Mouse (Mus musculus) forebrain, postnatal 0 days (tissue): Measurements from ENCODE around the gene Cox6a1. TPM values are rescaled to one million over a fixed set of nuclear protein-coding genes. Genes with fewer than 3 reads are reported as not detected.

ENCODE experiments used
- ATAC-seq: fragments of 200-750 bp; cut with Nextera tagmentation; 2 replicates; pipeline ENCODE4 v1.8.0; 2017; ENCODE audit warnings: mild to moderate bottlenecking, moderate library complexity
- DNase-seq: peaks from one replicate; pipeline ENCODE4 v3.0.0-alpha.2; 2015
- H3K27ac ChIP-seq: fragments of 300-500 bp; sonication (generic); 2 replicates; pipeline ENCODE4 v1.5.1; 2014; ENCODE audit warnings: low read depth, mild to moderate bottlenecking, antibody characterized with exemption, low read length, moderate library complexity, mixed read lengths
- H3K27me3 ChIP-seq: fragments of 300-500 bp; sonication (generic); 2 replicates; pipeline ENCODE4 v1.6.1; 2014; ENCODE audit warnings: mild to moderate bottlenecking, low read length, mixed read lengths; ENCODE audit not compliant: insufficient read depth
- H3K36me3 ChIP-seq: fragments of 300-500 bp; sonication (generic); 2 replicates; pipeline ENCODE4 v1.6.1; 2014; ENCODE audit warnings: mild to moderate bottlenecking, moderate library complexity; ENCODE audit not compliant: insufficient read depth
- H3K4me1 ChIP-seq: fragments of 300-500 bp; sonication (generic); 2 replicates; pipeline ENCODE4 v1.6.1; 2014; ENCODE audit warnings: antibody characterized with exemption; ENCODE audit not compliant: insufficient read depth
- H3K4me2 ChIP-seq: fragments of 300-500 bp; sonication (generic); 2 replicates; pipeline ENCODE4 v1.6.1; 2014; ENCODE audit warnings: low read depth, mild to moderate bottlenecking, moderate library complexity
- H3K4me3 ChIP-seq: fragments of 300-500 bp; sonication (generic); 2 replicates; pipeline ENCODE4 v1.5.1; 2014; ENCODE audit warnings: low read depth, low read length, mixed read lengths
- H3K9ac ChIP-seq: fragments of 300-500 bp; sonication (generic); 2 replicates; pipeline ENCODE4 v1.6.1; 2014; ENCODE audit warnings: mild to moderate bottlenecking
- H3K9me3 ChIP-seq: fragments of 300-500 bp; sonication (generic); 2 replicates; pipeline ENCODE4 v1.6.1; 2016; ENCODE audit warnings: low read length
- CTCF ChIP-seq: sonication (generic); IDR thresholded peaks from 2 replicates; pipeline ENCODE4 v1.5.1; 2016; ENCODE audit warnings: antibody characterized with exemption, control low read depth, low read depth
- WGBS: fragments of 180-500 bp; shearing (Covaris S2); extraction: QIAGEN DNeasy Blood & Tissue Kit; methylation state at CpG from one replicate; pipeline ENCODE4 v1.1.7; 2014; 5-methylcytosine and 5-hydroxymethylcytosine counted together
- polyA plus RNA-seq: library from polyadenylated mRNA; unstranded; fragments of >200 nt; fragmentation: Nextera tagmentation; extraction: Ambion mirVana; gene quantifications from 2 replicates; pipeline ENCODE4 v1.2.1, GENCODE M21; 2015
- total RNA-seq: library from RNA; depleted of rRNA; stranded (reverse); fragments of >200 nt; gene quantifications from 2 replicates; pipeline ENCODE4 v1.2.3, GENCODE M21; 2014

Gene Cox6a1
- total and polyA plus RNA-seq, 2 experiments from 2014 or later, result 628 to 1,510 TPM

DNA sequence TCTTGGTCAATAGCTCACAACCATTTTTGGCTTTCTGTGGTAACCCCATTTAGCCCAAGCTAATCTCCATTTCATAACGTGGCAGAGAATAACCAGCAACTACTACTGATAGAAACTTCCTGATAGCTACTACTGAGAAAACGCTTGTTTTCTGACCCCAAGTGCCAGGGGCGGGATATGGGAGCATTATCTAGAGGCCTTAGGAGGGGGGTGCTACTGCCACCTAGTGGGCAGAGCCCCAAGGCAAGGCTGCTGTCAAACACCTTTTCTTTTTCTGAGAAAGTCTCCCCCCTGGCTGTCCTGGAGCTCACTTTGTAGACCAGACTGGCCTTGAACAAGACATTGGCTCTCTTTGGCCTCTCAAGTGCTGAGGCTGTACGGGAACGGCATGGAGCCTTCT, 1.2 kb downstream of the Cox6a1 start:
- peak overlapping the region; percentile 96 for H3K4me2 ChIP-seq
- no peak overlapping the region for H3K27ac ChIP-seq
- ATAC-seq, result 0 out of 2 replicates have a peak, but pooled peaks have one; percentile 32
- WGBS, result 3% methylated on average over 5 of the region's 5 CpGs
- H3K4me3 ChIP-seq, result peak overlapping the region; percentile 78
- TF ChIP-seq CTCF, result peak; percentile 82
- no peaks in the 10 kb centered on the region; the same call in 1 of the 2 replicates for H3K4me1 ChIP-seq
- peaks cover 40% of the 10 kb centered on the region for H3K36me3 ChIP-seq
- H3K9me3 ChIP-seq, result no peaks in the 10 kb centered on the region
- H3K9ac ChIP-seq, result peak overlapping the region; percentile 69; the same call in 1 of the 2 replicates
- peak; percentile 80 for DNase-seq
- H3K27me3 ChIP-seq, result no peaks in the 10 kb centered on the region

DNA sequence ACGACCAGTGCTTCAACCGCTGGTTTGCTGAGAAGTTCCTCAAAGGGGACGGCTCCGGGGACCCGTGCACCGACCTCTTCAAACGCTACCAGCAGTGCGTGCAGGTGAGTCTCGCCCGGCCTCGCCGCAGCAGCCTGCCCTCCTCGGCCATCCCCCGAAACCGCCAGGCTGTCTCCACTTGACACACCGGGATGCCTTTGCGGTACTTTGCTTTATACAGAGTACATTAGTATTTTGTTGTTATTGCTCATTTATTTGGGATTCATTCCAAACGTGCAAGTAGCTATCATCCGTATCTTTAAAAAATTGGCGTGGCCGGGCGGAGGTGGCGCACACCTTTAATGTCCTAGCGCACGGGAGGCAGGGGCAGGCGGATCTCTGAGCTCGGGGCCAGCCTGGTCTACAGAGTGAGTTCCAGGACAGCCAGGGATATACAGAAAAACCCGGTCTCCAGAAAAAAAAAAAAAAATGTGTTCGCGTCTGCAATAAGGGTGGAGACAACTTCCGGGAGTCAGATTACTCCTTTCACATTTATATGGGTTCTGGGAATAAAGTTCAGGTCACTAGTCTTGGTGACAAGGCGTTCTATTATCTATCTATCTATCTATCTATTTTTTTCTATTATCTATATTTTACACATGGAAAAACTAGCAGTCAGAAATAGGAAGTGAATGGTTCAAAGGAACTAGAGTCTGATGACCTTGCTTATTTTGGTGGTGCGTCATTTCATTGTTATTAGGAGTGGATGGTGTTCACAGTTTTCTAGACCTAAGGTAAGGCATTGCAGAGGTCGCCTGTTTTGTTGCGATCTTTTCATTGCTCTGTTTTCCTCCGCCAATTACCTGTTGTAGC, 7.2 kb downstream of the Cox6a1 start:
- TF ChIP-seq CTCF, result no peak
- H3K36me3 ChIP-seq, result peaks cover 43% of the 10 kb centered on the region
- H3K4me1 ChIP-seq, result peaks cover 13% of the 10 kb centered on the region
- H3K9ac ChIP-seq, result peak overlapping the region; percentile 87
- peak overlapping the region; percentile 62; the same call in 1 of the 2 replicates for H3K27ac ChIP-seq
- 13% methylated on average over 36 of the region's 36 CpGs for WGBS
- peak overlapping the region; percentile 70 for H3K4me2 ChIP-seq
- H3K9me3 ChIP-seq, result no peaks in the 10 kb centered on the region
- H3K27me3 ChIP-seq, result no peaks in the 10 kb centered on the region
- DNase-seq (no peak), ATAC-seq (peak; percentile 55)
- H3K4me3 ChIP-seq, result peak overlapping the region; percentile 60

- Histone ChIP-seq H3K27ac (peak within 1 kb of the TSS; percentile 62), H3K4me2 (peak within 1 kb of the TSS; percentile 70), H3K4me3 (peak within 1 kb of the TSS; percentile 60), H3K9ac (peak within 1 kb of the TSS; percentile 87), H3K9me3 (no peaks in the 10 kb centered on the region), H3K27me3 (no peaks in the 10 kb centered on the region), H3K4me1 (peaks cover 13% of the 10 kb centered on the region), H3K36me3 (peaks cover 39% of the 10 kb centered on the region)
- TF ChIP-seq CTCF, result no peak
- WGBS, result 3% methylated on average over 62 of the region's 62 CpGs
- DNase-seq (peak; percentile 95), ATAC-seq (peak; percentile 96)
Measured at GRCm38 (mm10) chr5:115340577-115341313, 8.0 kb downstream of the Cox6a1 start, which contains the start of the genes Gatc and Triap1. Gene Gatc (minus strand): TSS chr5:115341178. Gene Triap1 (plus strand): TSS chr5:115341225.

GRCm38 (mm10) chr5:115340007-115340406, 8.8 kb downstream of the Cox6a1 start:
- Histone ChIP-seq H3K9ac (no peak overlapping the region), H3K4me3 (peak overlapping the region; percentile 60), H3K4me1 (peaks cover 13% of the 10 kb centered on the region), H3K4me2 (peak overlapping the region; percentile 70), H3K27me3 (no peaks in the 10 kb centered on the region), H3K36me3 (peaks cover 39% of the 10 kb centered on the region), H3K27ac (no peak overlapping the region), H3K9me3 (no peaks in the 10 kb centered on the region)
- 31% methylated on average over 7 of the region's 7 CpGs for WGBS
- no peak for DNase-seq
- TF ChIP-seq CTCF, result no peak
- no peak for ATAC-seq

DNA sequence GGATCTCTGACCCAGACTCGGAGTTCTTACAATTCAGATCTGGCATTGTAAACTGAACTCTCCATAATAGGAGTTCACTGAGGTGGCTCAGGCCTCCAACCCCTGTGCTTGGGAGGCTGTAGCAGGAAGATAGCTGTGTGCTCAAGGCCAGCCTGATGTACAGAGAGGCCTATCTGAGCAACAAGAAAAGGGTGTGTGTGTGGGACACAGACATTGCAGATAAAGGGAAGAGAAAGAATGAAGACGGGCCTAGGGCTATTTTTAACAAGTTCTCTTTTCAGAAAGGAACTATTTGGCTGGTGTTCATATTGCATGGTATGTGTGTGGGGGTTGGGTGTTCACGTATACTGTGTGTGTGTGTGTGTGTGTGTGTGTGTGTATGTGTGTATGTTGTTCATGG, 15.2 kb downstream of the Cox6a1 start:
- H3K36me3 ChIP-seq, result peaks cover 59% of the 10 kb centered on the region
- no peak overlapping the region for H3K4me2 ChIP-seq
- no peaks in the 10 kb centered on the region for H3K9me3 ChIP-seq
- no peak overlapping the region for H3K27ac ChIP-seq
- no peak overlapping the region for H3K4me3 ChIP-seq
- TF ChIP-seq CTCF, result no peak
- 76% methylated on average over 3 of the region's 3 CpGs for WGBS
- H3K27me3 ChIP-seq, result no peaks in the 10 kb centered on the region
- no peak overlapping the region for H3K9ac ChIP-seq
- DNase-seq (no peak), ATAC-seq (no peak)
- peaks cover 5% of the 10 kb centered on the region; the same call in 1 of the 2 replicates for H3K4me1 ChIP-seq

DNA sequence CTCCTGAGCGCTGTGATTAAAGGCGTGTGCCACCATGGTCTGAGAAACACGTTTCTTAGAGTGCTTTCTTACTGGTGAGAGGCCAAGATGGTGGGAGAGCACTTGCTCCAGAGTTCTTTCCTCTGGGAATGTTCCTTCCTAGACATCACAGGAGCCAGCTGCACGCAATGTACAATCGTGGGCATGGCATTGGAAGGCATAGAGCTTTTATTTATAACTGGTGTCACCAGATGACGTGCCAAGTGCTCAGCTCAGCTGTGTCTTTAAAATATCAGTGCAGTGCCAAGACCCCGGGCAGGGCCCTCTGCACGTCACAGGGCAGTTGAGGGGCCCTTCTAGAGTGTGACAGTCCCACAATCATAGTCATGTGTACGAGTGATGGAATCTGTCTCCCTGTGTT, 17.8 kb downstream of the Cox6a1 start:
- no peak overlapping the region for H3K4me3 ChIP-seq
- no peak for TF ChIP-seq CTCF
- H3K4me1 ChIP-seq, result peaks cover 9% of the 10 kb centered on the region; the same call in 1 of the 2 replicates
- H3K27ac ChIP-seq, result no peak overlapping the region
- 79% methylated on average over 9 of the region's 9 CpGs for WGBS
- H3K4me2 ChIP-seq, result no peak overlapping the region
- H3K36me3 ChIP-seq, result peaks cover 59% of the 10 kb centered on the region
- ATAC-seq (no peak), DNase-seq (no peak)
- H3K27me3 ChIP-seq, result no peaks in the 10 kb centered on the region
- no peak overlapping the region for H3K9ac ChIP-seq
- no peaks in the 10 kb centered on the region for H3K9me3 ChIP-seq
